Mouse (Mus musculus) kidney, postnatal 0 days (tissue): Measurements from ENCODE around the gene Myo1a. TPM values are rescaled to one million over a fixed set of nuclear protein-coding genes. Genes with fewer than 3 reads are reported as not detected.

ENCODE experiments used
- ATAC-seq: fragments of 200-750 bp; cut with Nextera tagmentation; replicated peaks from 2 replicates; pipeline ENCODE4 v1.8.0; 2017; ENCODE audit warnings: low read depth, moderate number of reproducible peaks, moderate TSS enrichment, moderate library complexity; ENCODE audit not compliant: low FRiP score
- DNase-seq: peaks from one replicate; pipeline ENCODE4 v3.0.0-alpha.2; 2016; ENCODE audit warnings: low spot score
- H3K27ac ChIP-seq: fragments of 300-500 bp; sonication (generic); 2 replicates; pipeline ENCODE4 v1.5.1; 2014; ENCODE audit warnings: mild to moderate bottlenecking
- H3K27me3 ChIP-seq: fragments of 300-500 bp; sonication (generic); 2 replicates; pipeline ENCODE4 v1.6.1; 2014; ENCODE audit warnings: low read length, mixed read lengths; ENCODE audit not compliant: insufficient read depth
- H3K36me3 ChIP-seq: fragments of 300-500 bp; sonication (generic); 2 replicates; pipeline ENCODE4 v1.6.1; 2014; ENCODE audit warnings: low read length, mixed read lengths; ENCODE audit not compliant: insufficient read depth
- H3K4me1 ChIP-seq: fragments of 300-500 bp; sonication (generic); replicated peaks from 2 replicates; pipeline ENCODE4 v1.6.1; 2014; ENCODE audit warnings: antibody characterized with exemption, low read length, mixed read lengths; ENCODE audit not compliant: insufficient read depth
- H3K4me2 ChIP-seq: fragments of 300-500 bp; sonication (generic); 2 replicates; pipeline ENCODE4 v1.6.1; 2014; ENCODE audit warnings: mild to moderate bottlenecking, low read length, moderate library complexity, mixed read lengths
- H3K4me3 ChIP-seq: fragments of 300-500 bp; sonication (generic); replicated peaks from 2 replicates; pipeline ENCODE4 v1.5.1; 2014; ENCODE audit warnings: low read depth, low read length
- H3K9ac ChIP-seq: fragments of 300-500 bp; sonication (generic); 2 replicates; pipeline ENCODE4 v1.6.1; 2014; ENCODE audit warnings: low read depth, low read length
- H3K9me3 ChIP-seq: fragments of 300-500 bp; sonication (generic); replicated peaks from 2 replicates; pipeline ENCODE4 v1.6.1; 2016; ENCODE audit warnings: low read length, inconsistent platforms, mixed read lengths
- CTCF ChIP-seq: IDR thresholded peaks from 2 replicates; pipeline ENCODE4 v1.5.1; 2016; ENCODE audit warnings: antibody characterized with exemption, low read depth, mild to moderate bottlenecking, moderate library complexity
- WGBS: fragments of 180-500 bp; shearing (Covaris S2); extraction: QIAGEN DNeasy Blood & Tissue Kit; methylation state at CpG from one replicate; pipeline ENCODE4 v1.1.7; 2014; 5-methylcytosine and 5-hydroxymethylcytosine counted together
- polyA plus RNA-seq: library from polyadenylated mRNA; unstranded; fragments of >200 nt; fragmentation: Nextera tagmentation; extraction: Ambion mirVana; gene quantifications from 2 replicates; pipeline ENCODE4 v1.2.1, GENCODE M21; 2015

The Myo1a gene
- polyA plus RNA-seq, 1 experiment from 2014 or later, result 0.07 TPM

DNA sequence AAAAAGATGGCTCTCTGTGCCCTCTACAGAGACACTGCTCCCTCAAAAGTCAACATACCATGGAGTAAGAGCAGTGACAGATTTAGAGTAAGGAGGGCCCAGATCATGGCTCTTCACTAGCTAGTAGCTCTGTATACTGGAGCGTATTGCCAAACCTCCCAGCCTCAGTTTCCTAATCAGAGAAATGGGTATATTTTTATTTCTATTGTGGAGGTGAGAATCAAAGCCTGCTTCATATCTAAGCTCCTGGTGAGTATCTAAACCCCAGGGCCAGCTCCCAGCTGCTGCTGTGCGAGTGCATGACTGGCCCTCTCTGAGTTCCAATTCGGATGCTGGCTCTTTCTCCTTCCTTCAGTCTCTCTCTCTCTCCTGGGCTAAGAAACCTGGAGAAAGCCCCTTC lies 19.2 kb downstream of the Myo1a start, which contains the start of gene Tac2:
Tac2 (plus strand) TSS at position 301 of the 400 bp plus-strand sequence.
- TF ChIP-seq CTCF, result no peak
- ATAC-seq (no peak), DNase-seq (no peak)
- no peaks in the 10 kb centered on the region for H3K36me3 ChIP-seq
- H3K4me3 ChIP-seq, result no peak within 1 kb of the TSS
- no peak within 1 kb of the TSS for H3K27ac ChIP-seq
- H3K9ac ChIP-seq, result no peak within 1 kb of the TSS
- H3K27me3 ChIP-seq, result 0 out of 2 replicates have a peak, but pooled peaks cover 3% of the 10 kb centered on the region
- no peaks in the 10 kb centered on the region for H3K9me3 ChIP-seq
- H3K4me2 ChIP-seq, result no peak within 1 kb of the TSS
- 87% methylated on average over 3 of the region's 3 CpGs for WGBS
- no peaks in the 10 kb centered on the region; the same call in 1 of the 2 replicates for H3K4me1 ChIP-seq

DNA sequence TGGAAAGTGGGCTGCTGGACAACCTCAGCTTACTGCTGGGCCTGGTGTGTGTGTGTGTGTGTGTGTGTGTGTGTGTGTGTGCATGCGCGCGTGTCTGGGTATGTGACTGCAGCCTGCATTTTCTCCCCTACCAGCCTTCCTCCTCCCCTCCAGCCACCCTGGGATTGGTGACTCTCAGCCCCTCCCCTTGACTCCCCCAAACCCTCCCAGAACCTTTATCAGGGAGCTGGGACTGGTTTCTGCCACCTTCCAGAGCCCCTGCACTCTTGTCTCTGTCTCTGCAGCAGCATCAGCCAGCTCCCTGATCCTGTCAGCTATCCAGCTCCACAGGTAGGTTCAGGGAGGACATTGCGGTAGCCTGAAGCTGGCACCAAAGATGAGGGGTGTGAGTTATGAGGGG lies 20.2 kb downstream of the Myo1a start:
- no peak for DNase-seq
- H3K4me2 ChIP-seq, result no peak overlapping the region
- H3K27ac ChIP-seq, result no peak overlapping the region
- no peak overlapping the region for H3K9ac ChIP-seq
- WGBS, result 55% methylated on average over 4 of the region's 4 CpGs
- H3K4me3 ChIP-seq, result no peak overlapping the region
- TF ChIP-seq CTCF, result no peak
- 0 out of 2 replicates have a peak, but pooled peaks cover 3% of the 10 kb centered on the region for H3K27me3 ChIP-seq
- no peak for ATAC-seq
- no peaks in the 10 kb centered on the region; the same call in 1 of the 2 replicates for H3K4me1 ChIP-seq
- H3K36me3 ChIP-seq, result no peaks in the 10 kb centered on the region
- no peaks in the 10 kb centered on the region for H3K9me3 ChIP-seq

DNA sequence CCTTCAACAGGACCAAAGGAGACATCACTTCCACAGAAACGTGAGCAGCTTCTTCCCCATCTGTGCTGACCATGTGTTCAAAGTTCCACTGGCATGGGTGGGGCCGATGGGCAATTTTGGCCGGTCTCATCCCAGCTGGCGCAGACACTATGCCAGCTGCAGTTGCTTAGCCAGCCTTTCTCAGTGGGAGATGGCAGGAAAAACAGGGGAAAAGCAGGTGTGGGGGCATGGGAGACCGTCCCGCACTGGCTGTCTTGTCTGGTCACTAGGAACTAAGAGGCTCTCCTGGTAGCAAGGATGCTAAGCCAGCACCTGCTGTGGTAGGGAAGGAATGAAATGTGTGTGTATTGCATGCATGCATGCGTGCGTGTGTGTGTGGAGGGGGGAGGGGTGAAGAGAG lies 23.5 kb downstream of the Myo1a start:
- 77% methylated on average over 8 of the region's 8 CpGs for WGBS

DNA sequence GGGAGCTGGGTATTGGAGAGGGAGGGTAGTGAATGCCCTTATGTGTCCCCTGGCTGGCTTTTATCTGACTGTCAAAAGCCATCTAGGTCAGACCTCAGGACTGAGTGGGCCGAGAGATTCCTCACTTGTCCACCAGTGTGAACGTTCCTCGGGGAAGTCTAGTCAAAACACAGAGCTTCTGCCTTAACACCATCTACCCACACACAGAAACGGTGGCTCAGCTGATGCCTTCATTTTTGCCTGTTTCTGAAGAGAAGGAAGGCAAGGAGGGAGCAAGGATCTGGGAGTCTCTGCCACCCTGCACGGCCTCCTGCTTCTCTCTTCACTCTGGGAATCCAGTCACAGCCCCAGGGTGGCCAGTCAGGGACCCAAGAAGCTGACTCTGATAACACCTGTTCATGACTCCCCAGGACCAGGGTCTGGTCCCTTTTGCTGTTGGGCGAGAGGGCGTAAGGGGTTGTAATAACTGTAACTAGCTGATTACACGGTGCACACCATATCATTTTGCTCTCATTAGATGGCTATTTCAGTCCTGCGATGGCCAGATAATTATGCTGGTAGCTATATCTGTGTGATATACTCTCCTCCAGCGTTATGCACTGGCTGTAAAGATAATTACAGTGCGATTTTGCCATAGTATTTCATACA lies 25.4 kb downstream of the Myo1a start:
- no peak for TF ChIP-seq CTCF

More for the DNA sequence above, 23.5 kb downstream of the Myo1a start:
- no peaks in the 10 kb centered on the region for H3K27me3 ChIP-seq
- H3K36me3 ChIP-seq, result no peaks in the 10 kb centered on the region
- no peak overlapping the region for H3K27ac ChIP-seq
- no peaks in the 10 kb centered on the region for H3K9me3 ChIP-seq
- no peak overlapping the region for H3K4me3 ChIP-seq
- TF ChIP-seq CTCF, result no peak
- no peak for DNase-seq
- H3K4me1 ChIP-seq, result peaks cover 3% of the 10 kb centered on the region; the same call in 1 of the 2 replicates
- H3K4me2 ChIP-seq, result no peak overlapping the region
- no peak for ATAC-seq
- no peak overlapping the region for H3K9ac ChIP-seq

DNA sequence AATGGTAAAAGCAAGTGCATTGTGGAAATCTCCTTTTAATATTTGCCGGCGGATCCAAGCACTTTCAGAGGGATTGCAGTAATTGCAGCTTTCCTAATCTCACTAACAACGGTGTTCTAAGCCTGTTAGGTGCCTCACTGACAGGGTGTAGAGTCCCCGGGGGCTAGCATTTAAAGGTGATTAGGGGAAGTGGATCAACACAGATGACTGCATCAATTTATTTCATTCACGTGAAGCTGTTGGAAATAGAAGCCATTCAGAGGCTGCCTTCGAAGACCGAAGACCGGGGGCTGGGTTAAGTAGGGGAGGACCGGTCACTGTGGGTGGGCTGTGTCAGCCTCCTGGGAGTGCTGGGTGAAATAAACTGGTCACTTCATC lies 26.0 kb downstream of the Myo1a start:
- 30% methylated on average over 9 of the region's 9 CpGs for WGBS
- no peak for ATAC-seq
- Histone ChIP-seq H3K4me2 (no peak overlapping the region), H3K36me3 (no peaks in the 10 kb centered on the region), H3K4me1 (peaks cover 3% of the 10 kb centered on the region; the same call in 1 of the 2 replicates), H3K27me3 (no peaks in the 10 kb centered on the region), H3K4me3 (no peak overlapping the region), H3K27ac (no peak overlapping the region), H3K9ac (no peak overlapping the region), H3K9me3 (no peaks in the 10 kb centered on the region)
- TF ChIP-seq CTCF, result no peak
- no peak for DNase-seq

More for the DNA sequence above, 25.4 kb downstream of the Myo1a start:
- H3K4me3 ChIP-seq, result no peak overlapping the region
- no peak overlapping the region for H3K4me2 ChIP-seq
- H3K4me1 ChIP-seq, result peaks cover 3% of the 10 kb centered on the region; the same call in 1 of the 2 replicates
- H3K27ac ChIP-seq, result no peak overlapping the region
- ATAC-seq, result no peak
- H3K27me3 ChIP-seq, result no peaks in the 10 kb centered on the region
- H3K9ac ChIP-seq, result no peak overlapping the region
- H3K36me3 ChIP-seq, result no peaks in the 10 kb centered on the region
- WGBS, result 70% methylated on average over 11 of the region's 11 CpGs
- no peaks in the 10 kb centered on the region for H3K9me3 ChIP-seq
- no peak for DNase-seq

DNA sequence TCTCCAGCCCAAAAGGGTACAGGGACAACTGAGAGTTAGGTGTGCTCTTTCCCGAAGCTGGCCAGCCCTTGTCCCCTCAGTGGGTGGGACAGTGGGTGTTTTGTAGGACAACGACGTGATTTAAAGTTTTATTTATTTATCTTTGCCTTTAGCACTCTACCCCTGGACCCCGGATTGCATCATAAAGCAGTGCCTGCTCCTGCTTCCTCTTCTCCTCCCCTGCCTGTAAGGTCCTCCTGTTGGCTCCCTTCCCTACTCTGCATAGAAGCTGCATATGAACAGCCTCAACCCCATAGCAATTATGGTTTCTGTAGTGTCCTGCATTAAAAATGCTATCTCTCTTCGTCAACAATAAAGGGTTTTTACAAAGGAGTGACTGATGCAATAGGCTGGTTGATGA lies 26.4 kb downstream of the Myo1a start:
- ATAC-seq (no peak), DNase-seq (peak; percentile 61)
- H3K4me1 ChIP-seq, result peaks cover 3% of the 10 kb centered on the region; the same call in 1 of the 2 replicates
- H3K9me3 ChIP-seq, result no peaks in the 10 kb centered on the region
- no peak for TF ChIP-seq CTCF
- H3K27ac ChIP-seq, result no peak overlapping the region
- H3K4me3 ChIP-seq, result no peak overlapping the region
- H3K9ac ChIP-seq, result 0 out of 2 replicates have a peak overlapping the region, but pooled peaks have one; percentile 18
- H3K27me3 ChIP-seq, result no peaks in the 10 kb centered on the region
- no peaks in the 10 kb centered on the region for H3K36me3 ChIP-seq
- H3K4me2 ChIP-seq, result no peak overlapping the region
- 12% methylated on average over 5 of the region's 5 CpGs for WGBS
